Mouse (Mus musculus): ENCODE results near the gene Fam177a. TPM values are rescaled to one million over a fixed set of nuclear protein-coding genes. Genes with fewer than 3 reads are reported as not detected.
"Not testable (repeated sequence)": the region's sequence is repeated elsewhere in the genome, so short reads cannot be mapped to it uniquely, and the experiment has no call there.

The Fam177a gene
- polyA plus RNA-seq, 1 experiment from 2014 or later = 19.3 TPM

- H3K4me2 ChIP-seq (ENCODE audit: low read length); DNase-seq (ENCODE audit: low spot score); H3K4me3 ChIP-seq (ENCODE audit: low read depth, low read length); H3K27me3 ChIP-seq (replicated peaks; ENCODE audit: control insufficient read depth, insufficient read depth, low read length); H3K4me1 ChIP-seq (replicated peaks; ENCODE audit: control insufficient read depth, insufficient read depth, low read length); ATAC-seq (replicated peaks; ENCODE audit: low FRiP score, low TSS enrichment, low read depth); H3K9me3 ChIP-seq (ENCODE audit: control insufficient read depth, low read length); H3K27ac ChIP-seq (ENCODE audit: low read depth); H3K36me3 ChIP-seq (ENCODE audit: control insufficient read depth, insufficient read depth, low read length); H3K9ac ChIP-seq (ENCODE audit: low read length): not testable (repeated sequence)
- WGBS = no CpG with 5 or more reads among the region's 6 CpGs
Observed at GRCm38 (mm10) chr12:55137859-55138258, 13.6 kb downstream of the Fam177a start.

DNA sequence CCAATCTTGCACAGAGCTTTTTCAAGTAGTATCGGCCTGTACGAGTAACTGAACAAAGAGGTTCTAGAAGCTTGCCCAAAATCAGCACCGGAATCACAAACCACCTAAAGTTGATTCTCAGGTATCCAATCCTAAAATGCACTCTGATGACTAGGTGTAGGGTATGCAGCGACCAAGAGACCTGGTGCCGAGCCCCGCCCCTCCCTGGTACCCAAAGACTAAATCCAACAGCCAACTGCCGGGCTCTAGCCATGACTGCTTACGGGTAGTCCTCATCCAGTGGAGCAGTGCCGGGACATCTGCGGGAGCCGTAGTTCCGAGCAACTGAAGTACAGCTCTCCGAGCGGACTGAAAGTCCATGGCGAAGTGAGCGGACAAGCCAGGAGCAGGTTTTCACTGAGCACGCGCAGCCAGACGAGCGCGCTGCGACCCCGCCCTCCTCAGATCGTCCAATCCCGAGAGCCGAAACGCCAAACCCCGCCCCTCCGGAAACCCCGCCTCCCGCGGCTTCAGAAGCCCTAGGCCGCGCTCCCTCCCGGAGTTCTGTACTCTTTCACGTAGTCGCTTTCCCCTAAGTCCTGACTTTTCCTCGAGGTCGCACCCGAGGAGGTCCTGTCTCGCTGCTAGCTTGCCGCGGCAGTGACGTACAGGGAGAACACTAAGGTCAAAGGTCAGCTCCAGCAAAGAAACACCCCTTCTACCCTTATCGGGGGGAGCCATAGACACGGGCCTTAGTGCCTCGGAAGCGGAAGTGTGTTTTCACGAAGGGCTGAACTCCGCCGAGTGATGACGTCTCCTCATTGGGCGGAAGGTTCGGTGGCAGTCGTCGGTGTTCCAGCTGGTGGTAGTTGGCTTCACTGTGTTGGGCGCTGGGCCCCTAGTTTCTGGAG lies 30.5 kb downstream of the Fam177a start, which contains the start of gene Srp54b:
Srp54b (plus strand) TSS at position 546 of the 890 bp plus-strand sequence.
- not testable (repeated sequence) for H3K9ac ChIP-seq (ENCODE audit: low read length); DNase-seq (ENCODE audit: low spot score); H3K4me1 ChIP-seq (replicated peaks; ENCODE audit: control insufficient read depth, insufficient read depth, low read length); H3K9me3 ChIP-seq (ENCODE audit: control insufficient read depth, low read length); H3K27ac ChIP-seq (ENCODE audit: low read depth); H3K4me2 ChIP-seq (ENCODE audit: low read length); H3K27me3 ChIP-seq (replicated peaks; ENCODE audit: control insufficient read depth, insufficient read depth, low read length); H3K36me3 ChIP-seq (ENCODE audit: control insufficient read depth, insufficient read depth, low read length)
- H3K4me3 ChIP-seq (ENCODE audit: low read depth, low read length) = 0 out of 2 replicates have a peak within 1 kb of the TSS, but pooled peaks have one; percentile 11
- peak; percentile 99 for ATAC-seq (replicated peaks; ENCODE audit: low FRiP score, low TSS enrichment, low read depth)
- no CpG with 5 or more reads among the region's 57 CpGs for WGBS

DNA sequence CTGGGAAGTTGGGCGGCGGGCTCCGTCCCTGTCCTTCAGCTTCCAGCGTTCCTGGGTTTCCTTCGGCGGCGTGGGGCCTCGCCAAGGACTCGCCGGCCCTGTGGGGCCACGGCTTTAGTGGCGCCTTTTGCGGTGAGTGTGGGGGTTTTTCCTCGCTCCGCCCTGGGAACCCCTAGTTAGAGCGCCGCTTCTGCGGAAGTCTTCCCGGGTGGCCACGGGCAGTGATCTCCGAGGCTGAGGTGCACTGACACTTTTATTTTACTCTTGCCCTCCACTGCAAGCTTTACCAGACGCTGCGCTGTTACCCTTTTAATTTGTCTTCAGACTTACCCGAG lies 31.1 kb downstream of the Fam177a start:
- not testable (repeated sequence) for H3K9ac ChIP-seq (ENCODE audit: low read length); DNase-seq (ENCODE audit: low spot score); H3K9me3 ChIP-seq (ENCODE audit: control insufficient read depth, low read length); H3K4me1 ChIP-seq (replicated peaks; ENCODE audit: control insufficient read depth, insufficient read depth, low read length); H3K27me3 ChIP-seq (replicated peaks; ENCODE audit: control insufficient read depth, insufficient read depth, low read length); H3K4me2 ChIP-seq (ENCODE audit: low read length); H3K36me3 ChIP-seq (ENCODE audit: control insufficient read depth, insufficient read depth, low read length); H3K27ac ChIP-seq (ENCODE audit: low read depth)
- ATAC-seq (replicated peaks; ENCODE audit: low FRiP score, low TSS enrichment, low read depth) = peak; percentile 41; the same call in 1 of the 2 replicates
- 0% methylated on average over 8 of the region's 24 CpGs for WGBS
- H3K4me3 ChIP-seq (ENCODE audit: low read depth, low read length) = 0 out of 2 replicates have a peak overlapping the region, but pooled peaks have one; percentile 11

- not testable (repeated sequence) for H3K4me1 ChIP-seq (replicated peaks; ENCODE audit: control insufficient read depth, insufficient read depth, low read length); H3K9me3 ChIP-seq (ENCODE audit: control insufficient read depth, low read length); H3K4me3 ChIP-seq (ENCODE audit: low read depth, low read length); H3K4me2 ChIP-seq (ENCODE audit: low read length); DNase-seq (ENCODE audit: low spot score); H3K27me3 ChIP-seq (replicated peaks; ENCODE audit: control insufficient read depth, insufficient read depth, low read length); ATAC-seq (replicated peaks; ENCODE audit: low FRiP score, low TSS enrichment, low read depth); H3K36me3 ChIP-seq (ENCODE audit: control insufficient read depth, insufficient read depth, low read length); H3K27ac ChIP-seq (ENCODE audit: low read depth); H3K9ac ChIP-seq (ENCODE audit: low read length)
- no CpG with 5 or more reads among the region's 7 CpGs for WGBS
Observed at GRCm38 (mm10) chr12:55167034-55167557, 42.8 kb downstream of the Fam177a start.

DNA sequence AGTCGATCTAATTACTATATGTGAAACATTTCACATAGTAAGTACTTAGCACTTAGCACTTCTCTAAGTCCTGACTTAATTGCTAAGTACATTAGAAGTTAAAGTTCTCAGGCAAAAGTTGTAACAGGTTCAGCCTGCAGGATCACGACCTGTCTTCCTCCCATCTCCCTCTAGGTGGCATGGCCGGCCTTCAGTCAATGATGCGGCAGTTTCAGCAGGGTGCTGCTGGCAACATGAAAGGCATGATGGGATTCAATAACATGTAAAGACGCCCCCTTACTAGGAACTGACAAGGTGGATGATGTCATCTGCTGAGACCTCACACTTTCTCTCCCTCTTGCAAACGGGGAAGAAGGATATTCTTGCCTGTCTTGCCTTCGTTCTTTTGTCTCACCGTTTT lies 63.4 kb downstream of the Fam177a start:
- DNase-seq (ENCODE audit: low spot score); H3K36me3 ChIP-seq (ENCODE audit: control insufficient read depth, insufficient read depth, low read length); H3K4me1 ChIP-seq (replicated peaks; ENCODE audit: control insufficient read depth, insufficient read depth, low read length); H3K4me2 ChIP-seq (ENCODE audit: low read length); ATAC-seq (replicated peaks; ENCODE audit: low FRiP score, low TSS enrichment, low read depth); H3K27me3 ChIP-seq (replicated peaks; ENCODE audit: control insufficient read depth, insufficient read depth, low read length); H3K27ac ChIP-seq (ENCODE audit: low read depth); H3K9me3 ChIP-seq (ENCODE audit: control insufficient read depth, low read length); H3K4me3 ChIP-seq (ENCODE audit: low read depth, low read length); H3K9ac ChIP-seq (ENCODE audit: low read length): not testable (repeated sequence)
- WGBS = no CpG with 5 or more reads among the region's 8 CpGs

GRCm38 (mm10) chr12:55189127-55189526 lies 64.9 kb downstream of the Fam177a start:
- DNase-seq (ENCODE audit: low spot score); H3K4me2 ChIP-seq (ENCODE audit: low read length); H3K27ac ChIP-seq (ENCODE audit: low read depth); H3K4me1 ChIP-seq (replicated peaks; ENCODE audit: control insufficient read depth, insufficient read depth, low read length); H3K27me3 ChIP-seq (replicated peaks; ENCODE audit: control insufficient read depth, insufficient read depth, low read length); ATAC-seq (replicated peaks; ENCODE audit: low FRiP score, low TSS enrichment, low read depth); H3K36me3 ChIP-seq (ENCODE audit: control insufficient read depth, insufficient read depth, low read length); H3K9ac ChIP-seq (ENCODE audit: low read length); H3K4me3 ChIP-seq (ENCODE audit: low read depth, low read length); H3K9me3 ChIP-seq (ENCODE audit: control insufficient read depth, low read length): not testable (repeated sequence)
- WGBS = no CpG with 5 or more reads among the region's 5 CpGs

Other genes with a start within 250 kb of the Fam177a start
- gene Gm20403, start 137.9 kb upstream of the Fam177a start, polyA plus RNA-seq (2014; fragmentation: Nextera tagmentation; extraction: Ambion mirVana) = not detected in 2 replicates
- gene Baz1a, start 110.1 kb upstream of the Fam177a start, polyA plus RNA-seq (2014; fragmentation: Nextera tagmentation; extraction: Ambion mirVana) = 26.5 and 28.9 TPM in 2 replicates
- 29.0 and 33.1 TPM in 2 replicates for gene 2700097O09Rik, start 44.4 kb upstream of the Fam177a start, polyA plus RNA-seq (2014; fragmentation: Nextera tagmentation; extraction: Ambion mirVana)
- gene Srp54a, start 44.2 kb upstream of the Fam177a start, polyA plus RNA-seq (2014; fragmentation: Nextera tagmentation; extraction: Ambion mirVana) = 150 and 163 TPM in 2 replicates
- gene Srp54b, start 30.6 kb downstream of the Fam177a start, polyA plus RNA-seq (2014; fragmentation: Nextera tagmentation; extraction: Ambion mirVana) = 51.8 and 58.2 TPM in 2 replicates
- gene 1700047I17Rik2, start 75.1 kb downstream of the Fam177a start, polyA plus RNA-seq (2014; fragmentation: Nextera tagmentation; extraction: Ambion mirVana) = 0.77 TPM in 1 of 2 replicates, not detected in the other
- 68.2 and 68.3 TPM in 2 replicates for gene Srp54c, start 105.7 kb downstream of the Fam177a start, polyA plus RNA-seq (2014; fragmentation: Nextera tagmentation; extraction: Ambion mirVana)
- gene 1110008L16Rik, start 175.1 kb downstream of the Fam177a start, polyA plus RNA-seq (2014; fragmentation: Nextera tagmentation; extraction: Ambion mirVana) = 23.0 and 25.9 TPM in 2 replicates
- gene Ppp2r3c, start 178.5 kb downstream of the Fam177a start, polyA plus RNA-seq (2014; fragmentation: Nextera tagmentation; extraction: Ambion mirVana) = 15.6 and 16.2 TPM in 2 replicates